Mouse (Mus musculus): ENCODE results near the gene Slit1.

GRCm38 (mm10) chr19:41557491-41557890 is 186.0 kb downstream of the Slit1 start:
- TF ChIP-seq MAX (IDR thresholded peaks at IDR 0.05; ENCODE audit: low read length) (no peak), POLR2A (IDR thresholded peaks at IDR 0.05; ENCODE audit: low read depth, low read length) (no peak), CTCF (conservative IDR thresholded peaks at IDR 0.05 in 1 of 2, IDR thresholded peaks at IDR 0.05 in 1 of 2; ENCODE audit: low read depth in 2 of 2, low read length in 2 of 2) (no peak), JUN (IDR thresholded peaks at IDR 0.05; ENCODE audit: insufficient read depth, low read depth, low read length) (no peak), ELF1 (IDR thresholded peaks at IDR 0.05; ENCODE audit: low read depth, low read length) (no peak), HCFC1 (IDR thresholded peaks at IDR 0.05; ENCODE audit: low read depth, low read length) (no peak), CHD2 (IDR thresholded peaks at IDR 0.05; ENCODE audit: low read length) (no peak), EP300 (IDR thresholded peaks at IDR 0.05; ENCODE audit: low read length) (no peak), USF2 (conservative IDR thresholded peaks at IDR 0.05; ENCODE audit: low read depth, low read length) (no peak), MAFK (IDR thresholded peaks at IDR 0.05; ENCODE audit: insufficient replicate concordance, low read length) (no peak), ZMIZ1 (IDR thresholded peaks at IDR 0.05; ENCODE audit: low read depth, low read length) (no peak)

All from CH12.LX (cell line).